In the genomic region with DNA sequence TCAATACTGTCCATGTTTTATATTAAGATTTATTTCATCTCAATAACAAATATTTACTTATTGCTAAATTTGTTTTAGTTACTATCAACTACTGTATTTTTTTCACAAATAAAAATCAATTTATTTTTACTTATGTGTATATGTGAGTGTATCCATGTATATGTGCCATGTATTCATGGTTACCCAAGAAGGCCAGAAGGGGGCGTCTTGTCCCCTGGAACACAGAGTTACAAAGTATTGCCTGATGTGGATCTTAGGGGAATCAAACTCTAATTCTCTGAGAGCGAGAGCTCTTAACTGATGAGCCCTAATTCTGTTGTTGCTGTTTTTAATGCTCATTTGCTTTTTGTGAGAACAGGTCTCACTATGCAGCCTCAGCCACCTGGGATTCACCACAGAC, we compare ENCODE assay signal across 13 mouse cellular contexts.
"Had no signal": no experiment of that assay in that cellular context is flagged by ENCODE, and none has a peak within 500 bp of the region (broad histone marks: within the 10 kb centered on the region; RNA-seq: fewer than 3 reads in every experiment).

No protein-coding gene starts in this region.

- DNase-seq: kidney, adult 9 months; kidney, postnatal 36 days; left cerebral cortex, postnatal 4 days; right cerebral cortex, adult 18-20 months; right cerebral cortex, postnatal 25 days; thymus, adult 2 months; thymus, postnatal 4 days had no signal

- H3K9me3 ChIP-seq: limb, embryonic 13.5 days; liver, embryonic 15.5 days; midbrain, embryonic 13.5 days; neural tube, embryonic 15.5 days had no signal

- H3K27ac ChIP-seq: kidney, postnatal 0 days; limb, embryonic 13.5 days; liver, embryonic 15.5 days; midbrain, embryonic 13.5 days; neural tube, embryonic 15.5 days had no signal

- H3K4me1 ChIP-seq: midbrain, embryonic 13.5 days had no signal

- H3K27me3 ChIP-seq: limb, embryonic 13.5 days; liver, embryonic 15.5 days; midbrain, embryonic 13.5 days; neural tube, embryonic 15.5 days had no signal

- H3K36me3 ChIP-seq: limb, embryonic 13.5 days; liver, embryonic 15.5 days; midbrain, embryonic 13.5 days; neural tube, embryonic 15.5 days had no signal

- H3K9ac ChIP-seq: limb, embryonic 13.5 days; liver, embryonic 15.5 days; midbrain, embryonic 13.5 days; neural tube, embryonic 15.5 days had no signal

- H3K4me3 ChIP-seq: limb, embryonic 13.5 days; liver, embryonic 15.5 days; midbrain, embryonic 13.5 days; myocyte; neural tube, embryonic 15.5 days had no signal

- ATAC-seq: midbrain, embryonic 13.5 days had no signal

- H3K4me2 ChIP-seq: limb, embryonic 13.5 days; liver, embryonic 15.5 days; midbrain, embryonic 13.5 days; neural tube, embryonic 15.5 days had no signal
